Mouse (Mus musculus): ENCODE measurements at regions not wholly inside any gene's neighbourhood (a gene's known extent, or its start where the extent isn't known, plus 50 kb on each side); places are given as distances from the start of the nearest gene placed in this dataset.

- no peak overlapping the region for H3K4me3 ChIP-seq (ENCODE audit: low read depth, low read length)
- no peak overlapping the region for H3K27ac ChIP-seq (ENCODE audit: insufficient read depth, low read depth, low read length)
- H3K4me1 ChIP-seq (ENCODE audit: control insufficient read depth, insufficient read depth, insufficient read length, low read length), result no peaks in the 10 kb centered on the region
- 91% methylated on average over 4 of the region's 4 CpGs for WGBS
- TF ChIP-seq POLR2A (IDR thresholded peaks at IDR 0.05; ENCODE audit: low read depth, low read length) (no peak), CTCF (IDR thresholded peaks at IDR 0.05; ENCODE audit: extremely low read depth, insufficient read length, insufficient replicate concordance, low read depth, low read length) (no peak)
- H3K36me3 ChIP-seq (ENCODE audit: control insufficient read depth, insufficient read depth, low read length), result no peaks in the 10 kb centered on the region
- no peaks in the 10 kb centered on the region for H3K27me3 ChIP-seq (ENCODE audit: control insufficient read depth, insufficient read depth, low read length)
Observed at GRCm38 (mm10) chr12:27648602-27649001, 306.2 kb upstream of the Sox11 start.

- H3K27ac ChIP-seq (ENCODE audit: insufficient read depth, low read depth, low read length), result no peak overlapping the region
- TF ChIP-seq POLR2A (IDR thresholded peaks at IDR 0.05; ENCODE audit: low read depth, low read length) (no peak), CTCF (IDR thresholded peaks at IDR 0.05; ENCODE audit: extremely low read depth, insufficient read length, insufficient replicate concordance, low read depth, low read length) (no peak)
Observed at GRCm38 (mm10) chr12:27646497-27647307, 304.3 kb upstream of the Sox11 start.

DNA sequence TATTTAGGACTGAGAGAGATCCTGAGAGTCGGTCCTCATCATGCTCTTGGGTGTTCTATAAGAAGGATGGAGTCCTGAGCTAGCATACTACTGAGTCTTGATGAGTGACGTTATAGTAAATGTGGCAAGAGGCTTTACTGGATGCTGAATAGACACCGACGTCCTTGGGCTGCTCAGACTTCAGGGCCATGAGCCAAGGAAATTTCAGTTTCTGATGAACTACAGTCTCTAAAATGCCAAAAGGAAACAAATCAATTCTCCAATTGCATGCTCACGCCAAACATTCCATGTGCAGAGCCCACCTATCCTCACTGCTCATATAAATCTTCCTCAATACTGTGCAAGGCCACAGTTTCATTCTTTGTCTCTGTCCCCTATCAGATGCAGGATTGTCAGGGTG lies 277.2 kb upstream of the Sox11 start:
- no peak overlapping the region for H3K4me3 ChIP-seq (ENCODE audit: low read depth, low read length)
- WGBS, result 83% methylated on average over 5 of the region's 5 CpGs
- TF ChIP-seq POLR2A (IDR thresholded peaks at IDR 0.05; ENCODE audit: low read depth, low read length) (no peak), CTCF (IDR thresholded peaks at IDR 0.05; ENCODE audit: extremely low read depth, insufficient read length, insufficient replicate concordance, low read depth, low read length) (no peak)
- H3K36me3 ChIP-seq (ENCODE audit: control insufficient read depth, insufficient read depth, low read length), result no peaks in the 10 kb centered on the region
- no peaks in the 10 kb centered on the region for H3K4me1 ChIP-seq (ENCODE audit: control insufficient read depth, insufficient read depth, insufficient read length, low read length)
- no peak overlapping the region for H3K27ac ChIP-seq (ENCODE audit: insufficient read depth, low read depth, low read length)
- H3K27me3 ChIP-seq (ENCODE audit: control insufficient read depth, insufficient read depth, low read length), result no peaks in the 10 kb centered on the region

More at GRCm38 (mm10) chr12:27646497-27647307, 304.3 kb upstream of the Sox11 start:
- no peaks in the 10 kb centered on the region for H3K4me1 ChIP-seq (ENCODE audit: control insufficient read depth, insufficient read depth, insufficient read length, low read length)
- no peaks in the 10 kb centered on the region for H3K27me3 ChIP-seq (ENCODE audit: control insufficient read depth, insufficient read depth, low read length)
- no peak overlapping the region for H3K4me3 ChIP-seq (ENCODE audit: low read depth, low read length)
- 43% methylated on average over 11 of the region's 11 CpGs for WGBS
- no peaks in the 10 kb centered on the region for H3K36me3 ChIP-seq (ENCODE audit: control insufficient read depth, insufficient read depth, low read length)

DNA sequence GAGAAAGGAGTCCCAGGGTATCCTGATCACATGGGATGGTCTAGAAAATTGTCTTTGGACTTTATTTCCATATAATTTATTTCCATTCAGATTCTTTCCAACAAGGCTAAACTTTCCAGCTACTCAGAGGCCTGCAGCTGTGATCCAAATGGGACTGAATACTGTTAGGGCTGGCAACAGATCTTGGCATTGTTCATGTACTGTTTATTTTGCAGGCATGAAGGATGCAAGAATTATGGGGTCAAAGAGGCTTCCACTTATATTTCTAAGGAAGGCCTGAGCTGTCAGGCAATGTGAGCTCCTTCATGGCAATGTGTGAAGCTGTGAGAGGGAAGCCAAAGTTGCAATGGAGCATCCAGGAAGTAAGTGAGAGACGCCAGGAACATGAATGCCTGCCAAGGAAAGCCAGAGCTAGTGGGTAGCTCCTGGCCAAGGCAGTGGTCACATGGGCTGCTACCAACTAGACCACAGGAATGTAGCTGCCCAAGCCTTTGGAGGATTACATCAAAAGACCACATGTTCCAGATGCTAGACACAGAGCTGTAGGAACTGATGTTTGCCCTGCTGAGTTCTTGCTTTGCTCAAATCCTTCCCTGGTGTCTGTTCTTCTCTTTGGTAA lies 261.8 kb upstream of the Sox11 start:
- H3K27me3 ChIP-seq (ENCODE audit: control insufficient read depth, insufficient read depth, low read length), result no peaks in the 10 kb centered on the region
- H3K4me1 ChIP-seq (ENCODE audit: control insufficient read depth, insufficient read depth, insufficient read length, low read length), result no peaks in the 10 kb centered on the region
- no peak overlapping the region for H3K27ac ChIP-seq (ENCODE audit: insufficient read depth, low read depth, low read length)
- no peak overlapping the region for H3K4me3 ChIP-seq (ENCODE audit: low read depth, low read length)
- whole genome bisulfite sequencing, result 30% methylated on average over 1 of the region's 1 CpGs
- H3K36me3 ChIP-seq (ENCODE audit: control insufficient read depth, insufficient read depth, low read length), result no peaks in the 10 kb centered on the region
- TF ChIP-seq POLR2A (IDR thresholded peaks at IDR 0.05; ENCODE audit: low read depth, low read length) (no peak), CTCF (IDR thresholded peaks at IDR 0.05; ENCODE audit: extremely low read depth, insufficient read length, insufficient replicate concordance, low read depth, low read length) (no peak)

GRCm38 (mm10) chr12:27599149-27599548 lies 256.8 kb upstream of the Sox11 start:
- Histone ChIP-seq H3K27ac (ENCODE audit: insufficient read depth, low read depth, low read length) (no peak overlapping the region), H3K4me1 (ENCODE audit: control insufficient read depth, insufficient read depth, insufficient read length, low read length) (no peaks in the 10 kb centered on the region), H3K27me3 (ENCODE audit: control insufficient read depth, insufficient read depth, low read length) (no peaks in the 10 kb centered on the region), H3K4me3 (ENCODE audit: low read depth, low read length) (no peak overlapping the region), H3K36me3 (ENCODE audit: control insufficient read depth, insufficient read depth, low read length) (no peaks in the 10 kb centered on the region)
- WGBS, result 30% methylated on average over 8 of the region's 8 CpGs
- TF ChIP-seq POLR2A (IDR thresholded peaks at IDR 0.05; ENCODE audit: low read depth, low read length), result no peak
- TF ChIP-seq CTCF (IDR thresholded peaks at IDR 0.05; ENCODE audit: extremely low read depth, insufficient read length, insufficient replicate concordance, low read depth, low read length), result peak; percentile 69; the same call in 1 of the 2 replicates

GRCm38 (mm10) chr12:27597878-27598277 lies 255.5 kb upstream of the Sox11 start:
- no peak for TF ChIP-seq CTCF (IDR thresholded peaks at IDR 0.05; ENCODE audit: extremely low read depth, insufficient read length, insufficient replicate concordance, low read depth, low read length)
- no peak for TF ChIP-seq POLR2A (IDR thresholded peaks at IDR 0.05; ENCODE audit: low read depth, low read length)
- no peaks in the 10 kb centered on the region for H3K36me3 ChIP-seq (ENCODE audit: control insufficient read depth, insufficient read depth, low read length)
- H3K4me3 ChIP-seq (ENCODE audit: low read depth, low read length), result no peak overlapping the region
- no peaks in the 10 kb centered on the region for H3K4me1 ChIP-seq (ENCODE audit: control insufficient read depth, insufficient read depth, insufficient read length, low read length)
- 87% methylated on average over 7 of the region's 7 CpGs for WGBS
- H3K27me3 ChIP-seq (ENCODE audit: control insufficient read depth, insufficient read depth, low read length), result no peaks in the 10 kb centered on the region
- no peak overlapping the region for H3K27ac ChIP-seq (ENCODE audit: insufficient read depth, low read depth, low read length)

- H3K27me3 ChIP-seq (ENCODE audit: control insufficient read depth, insufficient read depth, low read length), result no peaks in the 10 kb centered on the region
- no peaks in the 10 kb centered on the region for H3K36me3 ChIP-seq (ENCODE audit: control insufficient read depth, insufficient read depth, low read length)
- H3K27ac ChIP-seq (ENCODE audit: insufficient read depth, low read depth, low read length), result no peak overlapping the region
- no peak for TF ChIP-seq CTCF (IDR thresholded peaks at IDR 0.05; ENCODE audit: extremely low read depth, insufficient read length, insufficient replicate concordance, low read depth, low read length)
- no peak for TF ChIP-seq POLR2A (IDR thresholded peaks at IDR 0.05; ENCODE audit: low read depth, low read length)
- WGBS, result 64% methylated on average over 3 of the region's 3 CpGs
- H3K4me1 ChIP-seq (ENCODE audit: control insufficient read depth, insufficient read depth, insufficient read length, low read length), result no peaks in the 10 kb centered on the region
- H3K4me3 ChIP-seq (ENCODE audit: low read depth, low read length), result no peak overlapping the region
Observed at GRCm38 (mm10) chr12:27597322-27597721, 254.9 kb upstream of the Sox11 start.

Data from small intestine, adult 2 months (tissue).